Mouse (Mus musculus): ENCODE measurements around the gene C1qa. TPM values are rescaled to one million over a fixed set of nuclear protein-coding genes. Genes with fewer than 3 reads are reported as not detected.

C1qa gene
- total RNA-seq, 2 experiments from 2014 or later = 50.6 to 53.6 TPM

DNA sequence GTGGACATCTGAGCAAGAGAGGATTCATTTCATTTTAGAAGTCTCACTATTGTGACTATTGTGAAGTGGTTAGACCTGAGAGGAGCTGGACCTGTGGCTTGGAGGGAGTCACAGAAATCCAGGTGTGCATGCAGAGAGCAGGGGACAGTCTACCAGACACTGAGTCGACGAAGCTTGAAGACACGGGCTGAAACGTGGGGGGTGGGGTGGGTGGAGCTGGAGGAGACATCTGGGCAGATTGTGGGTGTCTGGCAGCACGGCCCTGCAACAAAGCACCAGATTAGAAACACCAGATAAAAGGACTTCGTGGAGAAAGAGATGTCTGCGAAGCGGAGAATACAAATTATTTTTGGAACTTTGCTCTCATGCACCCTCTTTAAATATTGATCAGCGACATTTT lies 35.1 kb downstream of the C1qa start:
- no peak for DNase-seq (ENCODE audit: low spot score in 2 of 2)

DNA sequence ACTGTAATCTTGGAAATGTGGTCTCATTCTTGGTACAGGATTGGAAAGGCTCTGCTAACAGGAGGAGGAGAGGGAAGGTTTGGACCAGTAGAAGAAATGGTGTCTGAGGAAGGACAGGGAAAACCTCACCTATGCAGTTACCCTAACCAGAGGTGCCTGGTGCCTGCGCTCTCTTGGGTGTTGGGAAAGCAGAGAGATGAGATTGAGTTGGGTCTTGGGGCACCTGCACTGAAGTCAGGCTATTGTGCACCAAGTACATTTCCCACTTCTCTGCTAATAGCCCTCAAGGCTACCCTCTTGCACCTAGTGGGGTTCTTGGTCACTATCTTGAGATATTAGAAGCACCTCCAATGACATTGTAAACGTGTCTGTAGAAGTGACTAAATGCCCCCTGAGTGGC lies 36.2 kb downstream of the C1qa start:
- no peak for DNase-seq (ENCODE audit: low spot score in 2 of 2)

DNA sequence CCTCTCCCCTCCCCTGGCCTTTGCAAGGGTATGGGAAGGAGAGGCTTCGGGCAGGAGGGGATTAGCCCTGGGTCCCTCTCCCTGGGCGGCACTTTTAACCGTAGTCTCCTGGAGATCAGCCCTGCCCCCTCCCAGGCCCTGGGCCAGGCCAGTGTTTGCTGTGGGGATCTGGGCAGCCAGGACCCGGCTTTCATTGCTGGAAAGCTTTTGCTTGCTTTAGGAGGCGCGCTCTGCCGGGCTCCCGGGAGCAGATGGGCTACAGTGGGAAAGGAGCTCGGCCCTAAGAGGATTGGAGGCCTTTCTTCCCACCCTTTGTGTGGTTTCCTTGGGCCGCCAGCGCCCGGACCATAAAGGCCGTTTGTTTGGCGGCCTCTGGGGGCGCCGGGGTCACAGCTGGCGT lies 36.8 kb downstream of the C1qa start:
- DNase-seq (ENCODE audit: low spot score in 2 of 2) = no peak

GRCm38 (mm10) chr4:136860022-136860421 lies 38.6 kb downstream of the C1qa start:
- no peak for DNase-seq (ENCODE audit: low spot score in 2 of 2)

DNA sequence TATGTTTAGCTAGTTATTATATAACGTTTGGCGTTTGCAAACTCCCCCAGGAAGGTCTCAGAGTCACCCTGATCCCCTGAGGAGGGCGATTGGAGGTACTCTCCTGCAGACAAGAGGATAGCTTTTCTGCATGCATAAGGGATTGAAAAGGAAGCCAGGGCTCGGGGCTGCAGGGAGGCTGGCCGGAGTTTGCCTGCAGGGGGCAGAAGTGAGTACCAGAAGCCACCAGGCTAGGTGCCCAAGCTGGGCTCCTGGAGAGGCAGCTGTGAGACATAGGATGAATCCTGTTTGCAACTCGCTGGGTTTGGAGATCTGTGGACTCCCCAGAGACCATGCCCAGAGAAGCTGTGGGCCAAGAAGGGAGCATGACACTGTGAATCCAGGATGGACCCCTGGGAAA lies 43.5 kb downstream of the C1qa start:
- DNase-seq (ENCODE audit: low spot score in 2 of 2) = peak; percentile 32 to 58

DNA sequence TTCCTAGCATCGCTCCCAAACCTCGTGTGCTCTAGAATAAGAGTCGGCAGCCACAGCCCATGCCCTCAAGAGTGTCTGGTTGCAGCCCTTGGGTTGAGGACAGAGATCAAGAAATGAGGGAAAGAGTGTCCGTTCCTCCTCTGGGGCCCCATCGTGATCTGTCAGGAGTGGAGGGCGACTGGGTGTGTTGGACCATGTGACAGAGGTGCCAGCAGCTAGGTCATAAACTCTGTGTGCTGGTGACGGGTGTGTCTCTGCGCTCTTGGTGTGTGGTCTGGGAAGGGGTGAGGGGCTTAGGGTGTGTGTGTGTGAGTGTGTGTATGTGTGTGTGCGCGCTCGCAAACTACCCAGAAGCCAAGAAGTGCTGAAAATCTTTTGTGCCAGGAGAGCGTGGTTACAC lies 45.6 kb downstream of the C1qa start:
- no peak for DNase-seq (ENCODE audit: low spot score in 2 of 2)

DNA sequence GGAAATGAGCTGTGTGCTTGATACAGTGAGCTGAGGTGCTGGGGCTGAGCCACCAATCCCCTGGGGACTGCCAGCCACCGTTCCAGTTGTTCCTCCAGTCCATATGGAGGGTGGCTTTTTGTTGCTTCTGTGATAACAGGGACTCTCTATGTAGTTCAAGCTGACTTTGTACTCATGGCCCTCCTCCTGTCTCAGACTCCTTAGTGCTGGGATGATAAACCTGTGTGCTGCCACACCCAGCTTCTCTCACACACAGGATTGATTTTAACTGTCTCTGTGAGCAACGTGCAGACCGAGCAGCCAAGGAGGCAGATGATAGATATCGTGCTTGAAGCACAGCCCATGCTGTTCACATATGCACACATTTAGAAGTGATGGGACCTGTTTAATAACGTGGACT lies 46.5 kb downstream of the C1qa start:
- DNase-seq (ENCODE audit: low spot score in 2 of 2) = no peak

- peak; percentile 37 to 55 for DNase-seq (ENCODE audit: low spot score in 2 of 2)
Observed at GRCm38 (mm10) chr4:136848565-136848964, 50.0 kb downstream of the C1qa start.

GRCm38 (mm10) chr4:136847166-136847565 lies 51.4 kb downstream of the C1qa start:
- no peak for DNase-seq (ENCODE audit: low spot score in 2 of 2)

Other genes starting within 250 kb of the C1qa start
- 10 to 100 TPM; 14.9 to 16.1 TPM for gene Ephb2, start 62.8 kb downstream of the C1qa start, total RNA-seq (2021)
- 10 to 100 TPM; 53.1 to 57.5 TPM for gene C1qb, start 12.6 kb downstream of the C1qa start, total RNA-seq (2021)
- 10 to 100 TPM; 37.8 to 44.8 TPM for gene C1qc, start 5.7 kb downstream of the C1qa start, total RNA-seq (2021)
- gene Epha8, start 58.0 kb upstream of the C1qa start, total RNA-seq (2021) = 1 to 10 TPM; 3.1 to 4.2 TPM
- 10 to 100 TPM; 13.1 to 14.0 TPM for gene Zbtb40, start 150.0 kb upstream of the C1qa start, total RNA-seq (2021)

Data from left cerebral cortex, adult 18-20 months (tissue).